ENCODE assay signal across 8 mouse cellular contexts in the genomic region with DNA sequence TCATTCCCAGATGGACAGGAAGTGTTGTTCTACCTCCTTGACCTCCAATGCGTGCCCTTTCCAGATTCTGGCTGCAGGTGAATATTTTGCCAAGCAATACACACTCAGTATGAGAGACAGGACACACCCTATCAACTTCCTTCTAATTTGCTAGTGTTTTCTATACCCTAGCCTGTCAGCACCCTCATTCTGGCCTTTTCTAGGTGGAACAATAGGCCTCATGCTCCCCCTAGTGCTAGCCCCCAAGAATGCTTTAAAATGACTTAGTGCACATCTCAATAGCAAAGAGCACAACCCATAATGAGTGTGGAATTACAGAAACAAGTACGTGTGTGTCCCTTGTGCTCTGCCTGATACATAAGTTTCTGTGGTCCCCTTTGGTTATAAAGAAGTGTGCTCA.
DNase-seq lines count a peak whose midpoint lies in the region; ATAC-seq lines count a peak whose summit lies in the region.

No protein-coding gene starts in this region.

- DNase-seq in cerebellum, postnatal 14 days = peak; percentile 37 to 48
- DNase-seq in cerebellum, adult 8-10 months = no peak
- peak; percentile 7 for DNase-seq in right cerebral cortex, postnatal 14 days
- DNase-seq in right cerebral cortex, postnatal 4 days = no peak
- peak; percentile 33 for DNase-seq in c-Kit-positive CD71-negative TER-119-negative erythroid progenitor cells, embryonic 14.5 days (ENCODE audit: low read depth)
- DNase-seq in induced T-regulatory cell, adult 2 months (ENCODE audit: low read depth) = peak; percentile 47
- DNase-seq in retina, postnatal 1 day = peak; percentile 65

- H3K27ac ChIP-seq in liver, embryonic 16.5 days (ENCODE audit: low read length) = no peak overlapping the region

- WGBS in liver, embryonic 16.5 days (ENCODE audit: insufficient replicate concordance) = 36% methylated on average over 2 of the region's 2 CpGs

- H3K9ac ChIP-seq in liver, embryonic 16.5 days (ENCODE audit: low read depth, low read length) = no peak overlapping the region

- no peaks in the 10 kb centered on the region for H3K4me1 ChIP-seq in liver, embryonic 16.5 days (ENCODE audit: control insufficient read depth, low read depth, low read length)

- H3K4me3 ChIP-seq in liver, embryonic 16.5 days (ENCODE audit: low read depth, low read length) = no peak overlapping the region

- H3K4me2 ChIP-seq in liver, embryonic 16.5 days (ENCODE audit: low read depth, low read length) = no peak overlapping the region

- H3K36me3 ChIP-seq in liver, embryonic 16.5 days (ENCODE audit: control insufficient read depth, insufficient read depth) = no peaks in the 10 kb centered on the region

- peak; percentile 32; the same call in 1 of the 2 replicates for ATAC-seq in liver, embryonic 16.5 days (ENCODE audit: low read depth)

- no peaks in the 10 kb centered on the region for H3K27me3 ChIP-seq in liver, embryonic 16.5 days (ENCODE audit: control insufficient read depth, insufficient read depth, low read depth, low read length)

- H3K9me3 ChIP-seq in liver, embryonic 16.5 days (replicated peaks; ENCODE audit: control insufficient read depth, low read length) = no peaks in the 10 kb centered on the region

Comparison
In these comparisons a context has a peak if more than half of its experiments do, and no peak if none do; other contexts are left out.
1. DNase-seq: peak in cerebellum, postnatal 14 days (2 of 2), right cerebral cortex, postnatal 14 days (single experiment), c-Kit-positive CD71-negative TER-119-negative erythroid progenitor cells, embryonic 14.5 days (single experiment), induced T-regulatory cell, adult 2 months (single experiment) and retina, postnatal 1 day (single experiment); none in cerebellum, adult 8-10 months (single experiment) and right cerebral cortex, postnatal 4 days (single experiment).